Mouse (Mus musculus) CD4-positive naive resting alpha-beta T cell, adult 76 days (primary cell): Measurements from ENCODE around the gene Amelx. TPM values are rescaled to one million over a fixed set of nuclear protein-coding genes. Genes with fewer than 3 reads are reported as not detected.

Source experiments
- total RNA-seq: library from RNA; stranded (reverse); gene quantifications from one replicate; pipeline ENCODE4 v1.2.4, GENCODE M21; 2023

Amelx gene
- total RNA-seq: not detected

GRCm38 (mm10) chrX:169187100-169187499 lies at the start of gene Amelx:
TSS of gene Amelx (minus strand) at chrX:169187200.

Other genes with a start within 250 kb of the Amelx start
- 20.6 TPM for gene Hccs, start 133.2 kb upstream of the Amelx start, total RNA-seq